Mouse (Mus musculus): ENCODE measurements around the gene Tyrobp.

Tyrobp gene

GRCm38 (mm10) chr7:30464816-30465300 is 51.3 kb downstream of the Tyrobp start:
- DNase-seq: no peak
